Mouse (Mus musculus) bone marrow, adult 2 months (tissue): ENCODE measurements around the gene Emc10.
A peak's percentile ranks its signal among the peaks of the same experiment; 100 is the strongest.

Experiments used
- CTCF ChIP-seq: fragments of 200-500 bp; IDR thresholded peaks from 2 replicates; pipeline ENCODE4 v1.5.1; 2011; ENCODE audit warnings: low read length, control low read depth; ENCODE audit not compliant: control insufficient read depth, insufficient read depth
- POLR2A ChIP-seq: fragments of 200-500 bp; IDR thresholded peaks from 2 replicates; pipeline ENCODE4 v1.6.1; 2011; ENCODE audit warnings: low read depth, mild to moderate bottlenecking, control low read depth, low read length, borderline replicate concordance; ENCODE audit not compliant: control insufficient read depth

DNA sequence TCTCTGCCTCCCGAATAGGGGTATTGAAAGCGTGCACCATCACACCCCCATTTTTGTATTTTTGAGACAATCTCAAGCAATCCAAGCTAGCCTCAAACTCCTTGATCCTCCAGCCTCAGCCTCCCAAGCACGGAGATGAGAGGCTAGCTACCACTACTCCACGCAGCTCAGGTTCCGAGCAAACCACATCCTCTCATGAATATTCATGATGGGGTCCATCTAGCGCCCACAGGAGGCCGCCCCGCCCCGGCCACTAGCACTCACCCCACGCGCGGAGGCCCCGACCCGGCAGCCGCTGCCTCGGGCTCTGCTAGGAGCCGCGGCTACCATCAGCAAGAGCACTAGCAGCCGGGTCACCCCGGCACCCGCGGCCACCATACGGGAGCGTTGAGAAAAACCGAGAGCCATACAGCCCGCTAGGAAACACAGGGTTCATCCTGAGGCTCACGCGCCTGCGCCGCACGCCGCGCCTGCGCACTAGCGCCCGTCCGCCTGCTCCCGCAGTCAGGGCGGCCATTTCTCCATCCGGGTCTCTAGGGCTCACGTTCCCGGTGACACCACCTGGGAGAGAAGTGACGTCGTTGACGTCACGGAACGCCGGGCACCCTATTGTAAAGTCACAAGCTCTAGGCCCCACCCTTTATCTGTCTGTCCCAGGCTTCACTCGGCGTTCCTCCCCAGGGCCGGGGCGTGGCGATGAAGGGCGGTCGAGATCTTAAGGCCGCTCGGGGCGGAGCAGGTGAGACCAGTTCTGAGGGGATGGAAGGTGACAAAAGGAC, at the start of gene Emc10, which contains the start of gene Fam71e1:
- no peak for TF ChIP-seq CTCF
- peak; percentile 52 for TF ChIP-seq POLR2A
